Mouse (Mus musculus) naive thymus-derived CD4-positive, alpha-beta T cell, adult 2 months (primary cell): ENCODE measurements around the gene Slc25a20.
"Not testable (repeated sequence)": the region's sequence is repeated elsewhere in the genome, so short reads cannot be mapped to it uniquely, and the experiment has no call there.

ENCODE experiments used
- DNase-seq: peaks from one replicate; pipeline ENCODE4 v3.0.0-alpha.2; 2011; ENCODE audit warnings: low read depth

Slc25a20 gene

GRCm38 (mm10) chr9:108661677-108662612 lies at the start of gene Slc25a20:
Slc25a20 (plus strand) TSS chr9:108662088.
- DNase-seq, result peak; percentile 75

- peak; percentile 67 for DNase-seq
Observed at GRCm38 (mm10) chr9:108617301-108617700, 44.6 kb upstream of the Slc25a20 start.

- no peak for DNase-seq
Observed at GRCm38 (mm10) chr9:108626498-108626897, 35.4 kb upstream of the Slc25a20 start.

- peak; percentile 28 for DNase-seq
Observed at GRCm38 (mm10) chr9:108628141-108628540, 33.7 kb upstream of the Slc25a20 start.

GRCm38 (mm10) chr9:108630683-108631082 lies 31.2 kb upstream of the Slc25a20 start:
- no peak for DNase-seq

- no peak for DNase-seq
Observed at GRCm38 (mm10) chr9:108631631-108632256, 30.1 kb upstream of the Slc25a20 start.

- DNase-seq, result no peak
Observed at GRCm38 (mm10) chr9:108632375-108632774, 29.5 kb upstream of the Slc25a20 start.

GRCm38 (mm10) chr9:108633846-108634245 lies 28.0 kb upstream of the Slc25a20 start:
- DNase-seq, result no peak

GRCm38 (mm10) chr9:108635415-108635814 lies 26.5 kb upstream of the Slc25a20 start:
- no peak for DNase-seq

- no peak for DNase-seq
Observed at GRCm38 (mm10) chr9:108639825-108640224, 22.1 kb upstream of the Slc25a20 start.

- DNase-seq, result peak; percentile 25
Observed at GRCm38 (mm10) chr9:108648166-108648565, 13.7 kb upstream of the Slc25a20 start.

GRCm38 (mm10) chr9:108648611-108649560 lies 13.0 kb upstream of the Slc25a20 start, which contains the start of gene Arih2:
Arih2 (minus strand) TSS chr9:108649386.
- peak; percentile 94 for DNase-seq

- DNase-seq, result peak; percentile 79
Observed at GRCm38 (mm10) chr9:108649561-108650440, 12.1 kb upstream of the Slc25a20 start.

GRCm38 (mm10) chr9:108654566-108655464 lies 7.1 kb upstream of the Slc25a20 start:
- no peak for DNase-seq

GRCm38 (mm10) chr9:108655865-108656264 lies 6.0 kb upstream of the Slc25a20 start:
- DNase-seq, result not testable (repeated sequence)

- no peak for DNase-seq
Observed at GRCm38 (mm10) chr9:108662660-108663059, 772 bp downstream of the Slc25a20 start.

- no peak for DNase-seq
Observed at GRCm38 (mm10) chr9:108669875-108670274, 8.0 kb downstream of the Slc25a20 start.

GRCm38 (mm10) chr9:108673151-108673550 lies 11.3 kb downstream of the Slc25a20 start:
- DNase-seq, result peak; percentile 52

GRCm38 (mm10) chr9:108680026-108680425 lies 18.1 kb downstream of the Slc25a20 start:
- no peak for DNase-seq

GRCm38 (mm10) chr9:108686475-108686887 lies 24.6 kb downstream of the Slc25a20 start:
- no peak for DNase-seq
